16 mouse cellular contexts compared by ENCODE assay signal in genomic region chr10:21826793-21827504, GRCm38 (mm10). TPM values are rescaled to one million over a fixed set of nuclear protein-coding genes. Genes with fewer than 3 reads are reported as not detected.
A peak's percentile ranks its signal among the peaks of the same experiment; 100 is the strongest.
DNase-seq lines count a peak whose midpoint lies in the region; ATAC-seq lines count a peak whose summit lies in the region.
"Had no signal": no experiment of that assay in that cellular context is flagged by ENCODE, and none has a peak within 500 bp of the region (broad histone marks: within the 10 kb centered on the region; RNA-seq: fewer than 3 reads in every experiment).

No protein-coding gene starts in this region.

- no peaks in the 10 kb centered on the region for H3K9me3 ChIP-seq in kidney, embryonic 14.5 days (ENCODE audit: control insufficient read depth, low read length)
- no peaks in the 10 kb centered on the region for H3K9me3 ChIP-seq in liver, embryonic 16.5 days (replicated peaks; ENCODE audit: control insufficient read depth, low read length)
- H3K9me3 ChIP-seq: embryonic facial prominence, embryonic 15.5 days; hindbrain, embryonic 13.5 days; neural tube, embryonic 12.5 days had no signal

- peaks cover 7% of the 10 kb centered on the region; the same call in 1 of the 2 replicates for H3K4me1 ChIP-seq in kidney, embryonic 14.5 days (ENCODE audit: control insufficient read depth, insufficient read depth, low read length)
- no peaks in the 10 kb centered on the region for H3K4me1 ChIP-seq in liver, embryonic 16.5 days (ENCODE audit: control insufficient read depth, low read depth, low read length)

- H3K36me3 ChIP-seq in kidney, embryonic 14.5 days (ENCODE audit: control insufficient read depth, insufficient read depth, low read length) = no peaks in the 10 kb centered on the region
- no peaks in the 10 kb centered on the region for H3K36me3 ChIP-seq in liver, embryonic 16.5 days (ENCODE audit: control insufficient read depth, insufficient read depth)
- H3K36me3 ChIP-seq: embryonic facial prominence, embryonic 15.5 days; hindbrain, embryonic 13.5 days; neural tube, embryonic 12.5 days had no signal

- no peak overlapping the region for H3K4me2 ChIP-seq in kidney, embryonic 14.5 days (replicated peaks; ENCODE audit: low read depth, low read length)
- H3K4me2 ChIP-seq in liver, embryonic 16.5 days (ENCODE audit: low read depth, low read length) = peak overlapping the region; percentile 34; the same call in 1 of the 2 replicates
- H3K4me2 ChIP-seq: embryonic facial prominence, embryonic 15.5 days; heart, embryonic 11.5 days; hindbrain, embryonic 13.5 days; neural tube, embryonic 12.5 days had no signal

- H3K9ac ChIP-seq in kidney, embryonic 14.5 days (ENCODE audit: low read depth, low read length) = no peak overlapping the region
- no peak overlapping the region for H3K9ac ChIP-seq in liver, embryonic 16.5 days (ENCODE audit: low read depth, low read length)
- H3K9ac ChIP-seq: embryonic facial prominence, embryonic 15.5 days; hindbrain, embryonic 13.5 days; neural tube, embryonic 12.5 days had no signal

- no peaks in the 10 kb centered on the region for H3K27me3 ChIP-seq in kidney, embryonic 14.5 days (ENCODE audit: control insufficient read depth, insufficient read depth, low read length)
- H3K27me3 ChIP-seq in liver, embryonic 16.5 days (ENCODE audit: control insufficient read depth, insufficient read depth, low read depth, low read length) = no peaks in the 10 kb centered on the region
- H3K27me3 ChIP-seq: embryonic facial prominence, embryonic 15.5 days; hindbrain, embryonic 13.5 days; neural tube, embryonic 12.5 days had no signal

- no peak overlapping the region for H3K4me3 ChIP-seq in kidney, embryonic 14.5 days (ENCODE audit: low read length)
- no peak overlapping the region for H3K4me3 ChIP-seq in liver, embryonic 16.5 days (ENCODE audit: low read depth, low read length)
- H3K4me3 ChIP-seq: embryonic facial prominence, embryonic 15.5 days; hindbrain, embryonic 13.5 days; neural tube, embryonic 12.5 days had no signal

- no peak overlapping the region for H3K27ac ChIP-seq in kidney, embryonic 14.5 days (ENCODE audit: low read depth, low read length)
- H3K27ac ChIP-seq in liver, embryonic 16.5 days (ENCODE audit: low read length) = peak overlapping the region; percentile 67
- H3K27ac ChIP-seq: embryonic facial prominence, embryonic 15.5 days; hindbrain, embryonic 13.5 days; neural tube, embryonic 12.5 days had no signal

- WGBS in kidney, embryonic 14.5 days = 59% methylated on average over 5 of the region's 5 CpGs
- 15% methylated on average over 5 of the region's 5 CpGs for WGBS in liver, embryonic 16.5 days (ENCODE audit: insufficient replicate concordance)

- peak; percentile 26 to 47 for DNase-seq in kidney, postnatal 36 days
- peak; percentile 98 for DNase-seq in R1 (ENCODE audit: low read depth, low spot score)
- DNase-seq in thymus, postnatal 14 days = peak; percentile 16
- DNase-seq in embryo, embryonic 10.5 days (ENCODE audit: low spot score) = no peak
- DNase-seq in adrenal gland, postnatal 36 days = no peak
- DNase-seq in adrenal gland, adult 8-10 months = no peak
- DNase-seq: adrenal gland, postnatal 10 days; cerebellum, adult 18-20 months; lung, postnatal 4 days; right cerebral cortex, postnatal 14 days had no signal

- no peak for ATAC-seq in kidney, embryonic 14.5 days (ENCODE audit: low FRiP score, low TSS enrichment)
- ATAC-seq in liver, embryonic 16.5 days (ENCODE audit: low read depth) = no peak

RNA-seq across cellular contexts. Expression of gene Sgk1, which starts 55.0 kb away (rescaled TPM):
- polyA plus RNA-seq in kidney, embryonic 14.5 days (2014; fragmentation: Nextera tagmentation; extraction: Ambion mirVana) = 40.9 and 52.1 TPM in 2 replicates
- polyA plus RNA-seq in liver, embryonic 16.5 days (2015; fragmentation: Nextera tagmentation; extraction: Ambion mirVana) = 12.1 and 13.8 TPM in 2 replicates
- total RNA-seq in adrenal gland, postnatal 36 days (2021) = 100 to 1,000 TPM; 110 to 144 TPM
- total RNA-seq in adrenal gland, adult 8-10 months (2022) = 100 to 1,000 TPM in 3 of 4 experiments, 10 to 100 TPM in 1; 86.0 to 164 (median 138) TPM

Comparison
In these comparisons a context has a peak if more than half of its experiments do, and no peak if none do; other contexts are left out.
1. DNase-seq: peak in kidney, postnatal 36 days (2 of 2), R1 (single experiment) and thymus, postnatal 14 days (single experiment); none in embryo, embryonic 10.5 days (single experiment), adrenal gland, postnatal 36 days (0 of 2) and adrenal gland, adult 8-10 months (single experiment).